Mouse (Mus musculus) retina, adult 2 months (tissue): ENCODE measurements at regions not wholly inside any gene's neighbourhood (a gene's known extent, or its start where the extent isn't known, plus 50 kb on each side); places are given as distances from the start of the nearest gene placed in this dataset.

Experiments used
- DNase-seq: peaks from one replicate; pipeline ENCODE4 v3.0.0-alpha.2; 2012; ENCODE audit warnings: low read depth, low spot score

DNA sequence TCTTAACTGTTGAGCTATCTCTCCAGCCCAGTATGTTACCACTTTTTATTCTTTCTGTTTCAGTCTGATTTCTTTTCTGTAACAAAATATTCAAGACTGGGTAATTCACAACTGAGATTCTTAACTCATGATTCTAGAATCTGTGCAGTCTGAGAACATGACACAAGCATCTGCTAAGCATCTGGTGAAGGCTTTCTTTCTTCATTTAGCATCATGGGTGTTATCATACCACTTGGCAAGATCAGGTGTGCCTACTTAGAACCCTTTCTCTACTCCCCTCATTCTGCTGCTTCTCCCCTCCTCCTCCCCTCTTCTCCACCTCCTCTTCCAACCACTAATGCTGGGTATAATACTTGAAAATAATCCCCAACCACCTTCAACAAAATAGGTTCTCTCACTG, 62.1 kb upstream of the Pfn2 start:
- DNase-seq, result no peak

DNA sequence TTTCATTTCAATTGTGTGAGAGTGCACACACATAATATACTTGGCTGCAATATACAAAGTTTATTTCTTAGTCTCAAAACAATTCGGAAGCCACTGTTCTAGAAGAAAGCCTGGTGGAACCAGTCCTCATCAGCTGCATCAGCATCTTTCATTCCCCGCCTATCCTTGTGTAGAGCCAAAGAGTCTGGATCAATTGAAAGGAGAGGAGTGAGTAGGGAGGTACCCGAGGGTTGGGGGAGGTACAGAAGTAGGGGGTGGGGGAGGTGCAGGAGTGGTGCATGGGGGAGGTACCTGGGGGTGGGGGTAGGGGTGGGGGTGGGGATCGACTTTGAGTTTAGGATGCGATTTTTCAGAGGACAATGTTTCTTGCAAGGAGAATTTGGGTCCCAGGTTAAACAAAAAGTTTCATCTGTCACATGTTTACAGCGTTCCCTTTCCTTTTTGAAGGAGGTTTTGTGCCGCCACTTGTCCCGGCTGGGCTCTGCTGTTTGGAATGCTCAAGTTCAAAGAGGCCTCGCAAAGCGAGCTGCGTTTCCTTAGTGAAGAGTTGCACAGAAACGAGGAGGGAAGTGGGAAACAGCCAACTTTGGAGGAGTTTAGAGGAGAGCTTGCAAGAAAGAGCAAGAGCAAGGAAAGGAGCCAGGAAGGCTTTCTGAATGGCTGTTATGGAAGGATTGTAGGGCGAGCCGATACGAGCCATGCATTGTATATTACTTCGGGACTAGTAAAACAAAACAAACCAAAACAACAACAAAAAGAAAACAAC, 64.1 kb upstream of the Pfn2 start:
- DNase-seq, result no peak

DNA sequence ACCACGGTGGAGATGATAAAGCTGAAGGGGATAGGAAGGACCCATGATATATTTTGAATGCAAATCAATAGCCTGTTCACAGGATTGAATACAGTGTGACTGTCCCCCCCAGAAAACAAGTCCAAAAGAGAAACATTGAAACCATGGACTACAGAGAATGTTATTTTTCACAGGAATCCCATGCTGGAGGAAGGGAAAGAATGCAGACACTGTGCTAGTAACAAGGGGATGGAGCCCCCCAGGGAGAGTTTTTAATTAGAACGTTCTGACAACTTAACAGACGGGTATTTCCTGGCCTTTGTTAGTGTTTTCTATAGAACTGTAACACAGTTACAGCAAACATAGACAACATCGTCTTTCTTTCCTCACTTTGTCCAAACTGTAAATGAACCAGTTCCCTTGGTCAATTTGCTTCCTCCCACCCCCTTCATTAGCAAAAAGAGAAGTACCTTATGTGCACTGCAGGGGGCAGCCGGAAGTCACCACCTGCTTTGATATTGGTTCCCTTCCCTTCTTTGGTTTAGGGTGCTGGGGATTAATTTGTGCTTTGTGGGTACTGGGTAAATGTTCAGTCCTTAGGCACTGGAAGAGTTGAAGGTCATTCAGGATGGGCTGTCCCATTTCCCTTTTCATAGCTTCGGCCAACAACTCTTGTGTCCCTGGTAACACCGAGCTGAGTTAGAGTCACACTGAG, 64.9 kb upstream of the Pfn2 start:
- no peak for DNase-seq

DNA sequence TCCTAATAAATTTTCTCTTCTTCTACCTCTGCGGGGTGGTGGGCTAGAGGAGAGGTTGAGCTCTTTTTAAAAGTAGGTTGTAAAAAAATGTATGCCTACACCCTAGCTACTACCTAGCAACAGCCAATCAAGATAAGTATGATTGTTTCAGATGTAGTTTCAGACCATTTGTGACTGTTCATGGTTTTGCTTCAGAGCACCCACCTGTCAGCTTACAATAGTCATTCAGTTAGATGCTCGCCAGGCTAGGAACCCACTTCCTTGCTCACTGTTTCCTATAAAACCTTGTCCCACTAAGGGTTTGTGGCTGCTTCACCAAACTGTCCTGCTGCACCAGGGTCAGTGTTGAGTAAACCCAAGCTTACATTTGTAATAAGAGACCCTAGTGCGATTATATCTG, 66.8 kb upstream of the Pfn2 start:
- no peak for DNase-seq

DNA sequence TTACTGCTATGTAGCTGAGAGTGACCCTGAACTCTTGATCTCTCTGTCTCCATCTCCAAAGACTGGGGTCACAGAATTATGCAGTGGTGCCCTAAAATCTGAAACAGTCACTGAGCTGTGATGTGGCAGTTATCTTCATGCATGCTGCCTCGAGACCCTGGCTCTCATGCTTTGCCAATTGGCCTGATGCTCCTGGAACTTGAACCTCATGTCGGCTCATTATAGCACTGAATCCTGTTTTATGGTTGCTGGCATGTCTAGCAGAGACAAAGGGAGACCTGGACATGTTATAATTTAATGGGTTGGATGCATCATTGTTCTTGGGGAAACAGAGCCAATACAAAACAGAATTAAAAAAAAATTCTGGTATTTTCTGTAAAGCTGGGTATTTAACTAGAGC, 71.0 kb upstream of the Pfn2 start:
- no peak for DNase-seq

DNA sequence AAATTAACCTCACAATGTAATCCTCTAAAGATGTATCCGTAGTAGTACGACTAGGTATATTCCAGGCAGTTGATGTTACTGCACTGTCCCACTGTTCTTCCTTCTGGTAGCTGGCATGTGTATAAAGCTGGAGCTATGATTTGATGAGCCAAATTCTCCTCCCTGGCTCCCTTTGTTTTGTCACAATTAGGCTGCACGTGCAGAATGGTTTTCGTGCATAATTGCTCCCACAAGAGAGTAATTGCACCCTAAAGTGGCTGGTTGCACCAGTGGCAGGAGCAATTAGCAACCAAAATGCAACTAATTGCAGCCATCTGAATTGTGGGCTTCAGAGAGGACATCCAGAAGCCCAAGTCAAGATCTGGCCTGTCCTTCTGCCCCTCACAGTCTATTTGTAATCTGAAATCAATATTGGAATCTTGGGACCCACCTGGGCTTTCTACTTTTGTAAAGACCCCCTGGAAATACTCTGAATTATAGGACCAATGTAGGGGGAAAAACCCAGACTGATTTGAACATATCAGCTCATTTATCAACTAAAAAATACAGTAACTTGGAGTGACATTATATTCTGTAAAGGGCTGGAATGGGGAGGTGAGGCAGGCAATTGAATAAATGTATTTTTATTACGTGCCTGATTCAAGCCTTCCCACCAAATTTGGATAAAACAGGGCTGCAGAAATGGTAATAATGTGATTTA, 71.7 kb upstream of the Pfn2 start:
- no peak for DNase-seq

DNA sequence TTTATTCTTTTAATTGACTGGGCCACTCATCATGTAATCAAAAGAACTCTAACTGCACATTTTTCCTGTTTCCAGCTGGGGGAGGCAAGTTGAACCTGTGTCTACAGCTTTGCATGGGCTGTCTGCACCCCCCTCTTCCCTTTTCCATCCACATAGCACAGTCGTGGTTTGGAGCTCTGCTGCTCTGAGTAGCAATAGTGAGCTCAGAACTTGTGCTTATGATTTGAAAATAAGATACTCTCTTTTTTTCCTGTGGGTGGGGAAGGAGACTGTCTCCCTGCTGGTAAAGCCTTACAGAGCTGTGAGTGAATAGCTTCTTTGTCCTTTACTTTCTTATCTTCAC, 72.2 kb upstream of the Pfn2 start:
- no peak for DNase-seq

DNA sequence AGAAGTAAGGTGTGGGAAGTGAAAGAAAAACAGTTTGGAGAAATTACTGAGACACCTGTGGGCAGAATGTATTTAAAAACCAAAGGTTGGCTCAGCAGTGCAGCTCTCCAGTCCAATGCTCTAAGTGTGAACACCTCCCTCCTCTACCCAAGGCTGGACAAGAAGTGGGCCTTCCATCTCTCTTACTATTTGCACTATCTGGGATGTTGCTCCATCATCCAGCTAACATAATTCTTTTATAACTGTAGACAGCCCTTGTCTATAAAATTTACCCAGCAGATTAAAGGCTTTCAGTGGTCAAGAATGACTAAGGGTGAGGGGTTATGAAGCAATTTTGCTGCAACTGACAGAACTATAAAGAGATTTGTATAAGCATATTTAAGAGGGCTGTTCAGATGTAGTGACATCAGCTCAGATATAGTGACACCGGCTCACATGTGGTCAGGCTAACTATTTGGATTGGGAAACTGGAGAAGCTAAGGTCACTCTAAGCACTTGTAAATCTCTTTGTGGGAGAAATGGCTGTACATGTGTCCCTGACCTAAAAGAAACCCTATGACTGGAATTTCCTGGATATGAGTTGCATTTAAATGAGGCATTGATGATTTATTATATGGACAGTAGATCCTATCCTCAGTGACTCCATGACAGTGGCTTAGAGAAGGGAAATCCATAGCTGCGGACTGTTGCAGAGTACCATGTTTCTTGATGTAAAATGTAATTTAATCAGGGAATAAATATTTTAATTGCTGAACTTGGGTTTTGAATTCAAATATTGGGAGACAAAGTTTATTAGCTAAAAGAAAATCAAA, 73.4 kb upstream of the Pfn2 start:
- DNase-seq, result no peak

DNA sequence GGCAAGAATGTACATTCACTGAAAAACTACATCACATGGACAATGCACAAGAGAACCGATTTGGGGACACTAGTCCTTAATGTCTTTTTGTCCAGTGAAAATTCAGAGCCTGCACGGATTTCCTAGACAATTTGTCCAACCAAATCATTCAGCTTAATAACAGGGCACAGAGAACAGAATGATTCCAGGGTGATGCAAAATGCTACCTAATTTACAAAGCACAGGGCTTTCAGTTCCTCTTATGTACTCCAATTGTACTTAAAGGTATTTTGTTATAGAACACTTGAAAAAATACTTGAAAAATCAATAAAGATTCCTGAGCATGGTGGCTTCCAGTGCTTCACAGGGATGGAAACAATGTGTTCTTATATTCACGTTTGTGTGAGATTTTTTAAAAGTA, 75.2 kb upstream of the Pfn2 start:
- DNase-seq, result no peak

DNA sequence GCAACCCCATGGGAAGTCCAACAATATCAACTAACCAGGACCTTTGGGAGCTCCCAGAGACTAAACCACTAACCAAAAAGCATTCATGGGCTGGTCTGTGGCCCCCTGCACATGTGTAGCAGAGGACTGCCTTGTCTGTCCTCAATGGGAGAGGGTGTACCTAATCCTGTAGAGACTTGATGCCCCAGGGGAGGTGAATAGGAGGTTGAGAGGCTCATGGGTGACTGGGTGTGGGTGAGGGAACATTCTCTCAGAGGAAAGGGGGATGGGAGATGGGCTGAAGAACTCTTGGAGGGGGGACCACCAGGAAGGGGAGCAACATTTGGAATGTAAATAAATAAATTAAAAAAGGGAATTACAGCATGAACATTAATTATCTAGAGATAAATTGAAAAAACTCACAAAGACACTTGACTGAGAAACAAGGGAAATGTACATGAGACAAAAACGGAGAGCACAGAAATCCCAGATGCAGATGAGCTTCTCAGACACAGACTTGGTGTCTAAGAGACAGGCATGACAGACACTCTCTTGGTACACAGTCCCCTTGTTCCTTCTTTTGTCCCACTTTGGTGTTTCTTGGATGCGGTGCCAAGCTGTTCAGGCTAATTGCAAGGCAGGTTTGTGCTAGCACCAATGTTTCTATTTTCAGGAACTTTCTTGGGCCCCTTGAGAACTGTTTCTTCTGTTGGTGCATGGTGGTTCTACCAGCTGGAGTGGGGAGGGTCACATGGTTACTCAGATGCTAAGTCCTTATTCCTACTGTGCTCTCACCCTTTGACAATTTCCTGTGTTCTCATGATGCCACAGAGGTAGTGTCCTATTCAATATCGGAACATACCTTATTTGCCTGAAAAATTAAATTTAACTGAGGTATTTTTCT, 85.0 kb upstream of the Pfn2 start:
- DNase-seq, result no peak

DNA sequence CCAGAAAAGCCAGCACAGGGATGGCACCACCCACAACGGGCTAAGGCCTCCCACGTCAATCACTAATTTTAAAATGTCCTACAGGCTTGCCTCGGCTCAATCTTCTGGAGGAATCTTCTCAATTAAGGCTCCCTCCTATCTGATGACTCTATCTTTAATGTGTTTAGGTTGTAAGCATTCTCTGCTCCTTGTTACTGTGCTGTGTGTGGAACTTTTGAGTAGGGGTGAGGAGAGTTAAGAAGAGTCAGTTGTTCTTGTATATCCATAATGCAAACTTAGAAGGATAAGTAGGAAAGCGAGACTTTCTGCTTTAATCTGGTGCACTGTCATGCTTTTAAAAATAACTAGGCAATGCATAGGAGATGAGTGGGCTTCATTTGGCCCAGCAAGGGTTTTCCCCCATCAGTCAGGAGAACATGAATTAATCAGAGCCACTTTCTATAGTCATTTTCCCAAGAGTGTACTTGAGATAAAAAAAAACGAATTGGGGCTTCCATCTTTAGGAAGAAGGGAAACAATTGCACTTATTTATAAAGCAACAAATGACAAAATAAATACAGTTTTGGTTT, 87.2 kb upstream of the Pfn2 start:
- DNase-seq, result no peak

DNA sequence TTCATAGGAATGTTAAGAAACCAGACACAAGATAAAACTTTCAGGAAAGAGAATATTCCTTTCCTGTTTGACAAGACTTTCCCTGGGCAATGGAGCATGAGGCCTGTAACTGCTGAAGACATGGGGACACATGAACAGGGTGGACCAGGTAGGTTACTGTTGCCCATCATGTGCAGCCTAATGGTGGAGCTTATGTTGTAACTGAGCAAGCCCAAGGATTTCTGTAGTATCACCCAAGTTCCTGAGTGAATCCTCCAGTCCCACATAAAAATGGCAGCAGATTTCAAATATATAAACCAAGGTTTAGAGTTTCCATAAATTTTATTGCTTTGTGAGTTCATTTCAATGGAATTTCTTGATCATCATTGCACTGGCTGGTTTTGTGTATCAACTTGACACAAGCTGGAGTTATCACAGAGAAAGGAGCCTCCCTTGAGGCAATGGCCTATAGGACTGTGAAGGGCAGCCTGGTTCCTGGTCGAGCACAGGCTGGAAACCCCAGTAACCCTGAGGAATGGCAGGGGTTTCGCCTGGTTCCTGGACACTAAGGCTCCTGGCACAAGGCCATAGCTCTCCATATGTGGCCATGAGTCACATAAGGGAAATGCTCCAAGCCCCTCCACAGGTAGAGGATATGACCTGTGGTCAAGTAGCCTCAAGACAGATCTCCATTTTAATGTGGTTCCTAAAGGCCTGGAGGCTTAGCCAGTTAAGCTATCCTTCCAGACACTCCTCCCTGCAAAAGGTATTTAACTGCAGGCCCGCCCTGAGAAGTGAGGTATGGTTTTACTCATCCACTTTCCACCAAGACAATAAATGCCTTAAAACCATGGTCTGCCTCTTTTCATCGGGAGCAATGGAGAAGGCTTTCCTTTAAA, 92.9 kb upstream of the Pfn2 start:
- DNase-seq, result no peak

DNA sequence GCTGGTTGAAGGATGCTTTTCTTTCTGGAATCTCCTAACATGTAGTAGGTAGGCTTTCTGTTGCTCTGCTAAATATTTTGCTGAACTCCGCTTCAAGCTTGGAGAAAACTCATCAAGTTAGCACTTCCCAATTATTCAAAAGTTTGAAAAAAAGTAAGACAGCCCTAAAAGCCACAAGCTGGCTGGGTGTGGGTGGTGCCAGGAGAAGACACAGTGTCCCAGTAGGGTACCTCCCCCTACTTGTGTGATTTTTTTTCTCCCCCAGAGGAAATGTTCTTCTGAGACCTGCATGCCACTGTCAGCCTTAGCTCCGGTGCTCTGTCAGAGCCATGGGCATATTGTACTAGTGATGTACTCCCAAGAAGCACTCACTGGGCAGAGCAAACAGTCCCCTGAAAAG, 96.8 kb upstream of the Pfn2 start:
- DNase-seq, result no peak

DNA sequence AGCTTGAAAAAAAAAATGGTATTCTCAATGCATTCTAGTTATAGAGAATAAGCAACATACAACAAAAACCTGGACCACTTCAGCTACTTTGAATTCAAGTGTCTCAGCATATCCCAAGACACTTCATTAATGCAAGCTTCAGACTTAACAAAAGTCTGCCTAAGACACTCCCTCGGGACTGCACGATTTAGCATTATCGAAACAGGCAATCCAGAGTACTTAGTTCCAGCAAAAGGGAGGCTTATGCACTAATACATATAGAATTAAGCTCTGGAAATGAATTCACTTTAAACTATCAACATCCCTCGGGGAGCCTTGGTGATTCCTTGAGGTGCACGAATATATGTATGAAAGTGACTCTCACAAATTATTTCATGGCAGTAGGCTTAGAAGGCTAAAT, 97.9 kb upstream of the Pfn2 start:
- no peak for DNase-seq

DNA sequence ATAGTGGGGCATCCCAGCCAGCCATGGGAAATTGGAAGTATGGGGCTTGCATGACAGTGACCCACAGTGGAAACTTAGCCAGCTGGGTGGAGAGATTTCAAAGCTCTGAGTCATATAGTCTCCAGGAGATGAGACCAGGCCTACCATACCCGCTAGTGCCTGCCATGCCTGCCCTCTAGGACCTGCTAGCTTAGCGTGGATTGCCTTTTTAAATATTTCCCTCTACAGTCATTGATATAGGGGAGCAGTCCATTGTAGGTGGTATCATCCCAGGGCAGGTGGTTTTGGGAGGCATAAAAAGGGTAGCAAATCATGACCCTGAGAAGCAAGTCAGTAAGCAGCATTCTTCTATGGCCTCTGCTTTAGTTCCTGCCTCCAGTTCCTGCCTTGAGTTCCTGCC, 99.5 kb upstream of the Pfn2 start:
- DNase-seq, result no peak

DNA sequence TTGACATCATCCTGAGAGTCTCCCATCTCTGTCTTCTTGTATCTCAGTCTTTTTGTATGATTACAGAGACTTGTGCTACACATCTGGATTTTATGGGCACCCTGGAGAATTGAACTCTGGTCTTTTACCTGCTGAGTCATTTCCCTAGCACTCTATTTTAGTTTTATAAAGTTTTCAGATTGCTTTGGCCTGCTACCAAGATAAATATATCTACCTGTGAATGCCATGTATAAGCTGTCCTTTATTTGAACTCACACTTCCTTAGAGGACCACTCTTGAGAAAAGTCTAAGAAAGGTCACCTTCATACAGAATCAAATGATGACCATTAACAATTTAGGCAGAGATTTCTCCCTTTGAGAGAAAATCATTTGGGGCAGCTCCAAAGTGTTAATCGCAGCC, 100.8 kb upstream of the Pfn2 start:
- DNase-seq, result no peak

DNA sequence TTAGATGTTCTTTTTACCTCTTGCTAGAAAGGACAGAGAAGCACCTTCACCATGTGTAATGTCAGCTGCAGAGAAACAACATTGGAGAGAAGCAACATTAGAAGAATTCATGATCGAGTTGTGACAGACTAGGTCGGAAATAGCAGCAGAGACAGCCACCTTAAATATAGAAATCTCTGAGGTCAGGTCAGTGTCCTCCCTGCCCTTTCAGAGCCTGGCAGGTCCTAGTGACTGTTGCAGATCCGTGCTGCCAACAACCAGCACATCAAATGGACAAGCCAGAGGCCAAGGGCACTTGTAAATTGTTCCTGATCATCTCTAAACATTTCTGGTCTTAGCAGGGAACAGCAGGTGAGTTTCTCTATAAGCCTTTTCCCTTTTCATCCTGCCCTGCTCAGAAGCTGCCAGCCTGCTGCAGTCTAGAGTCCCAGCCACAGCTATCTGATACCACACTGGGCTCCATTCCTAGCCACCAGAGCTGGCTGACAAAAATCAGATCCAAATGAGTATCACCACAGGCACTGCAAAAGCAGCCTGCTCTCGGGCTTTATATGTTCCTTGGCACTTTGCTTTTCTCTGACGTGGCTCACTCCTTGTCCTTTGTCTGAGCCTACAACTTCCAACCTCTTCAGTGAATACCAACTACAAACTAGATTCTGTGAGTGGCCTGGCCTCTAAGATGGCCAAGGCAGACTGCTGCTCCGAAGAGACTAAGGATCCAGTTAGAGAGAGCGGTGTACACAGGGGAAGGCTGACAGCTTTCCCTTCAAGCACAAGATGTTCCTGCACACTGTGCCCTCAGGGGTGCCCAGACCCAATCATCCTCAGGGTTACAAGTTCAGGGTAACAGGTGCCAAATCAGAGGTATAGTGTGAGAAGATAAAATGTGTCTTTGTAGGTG, 102.8 kb upstream of the Pfn2 start:
- no peak for DNase-seq

DNA sequence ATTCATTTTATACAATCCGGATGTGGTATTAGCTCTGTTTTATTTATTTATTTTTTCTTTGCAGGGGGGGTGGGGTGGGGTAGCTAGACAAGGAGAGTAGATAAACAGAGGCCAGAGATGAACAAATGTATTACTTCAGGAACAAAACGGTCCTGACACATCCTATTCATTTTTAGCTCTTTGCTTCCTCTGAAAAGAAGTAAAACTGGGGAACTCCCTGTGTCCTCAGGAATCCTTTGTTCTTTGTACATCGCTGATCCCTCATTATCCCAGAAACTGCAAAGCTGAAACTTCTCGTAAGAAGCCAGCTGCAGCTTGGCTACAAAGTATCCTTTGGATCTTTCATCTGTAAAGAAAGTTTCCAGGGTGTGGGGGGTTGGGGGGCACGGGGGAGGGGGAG, 103.6 kb upstream of the Pfn2 start:
- DNase-seq, result no peak

DNA sequence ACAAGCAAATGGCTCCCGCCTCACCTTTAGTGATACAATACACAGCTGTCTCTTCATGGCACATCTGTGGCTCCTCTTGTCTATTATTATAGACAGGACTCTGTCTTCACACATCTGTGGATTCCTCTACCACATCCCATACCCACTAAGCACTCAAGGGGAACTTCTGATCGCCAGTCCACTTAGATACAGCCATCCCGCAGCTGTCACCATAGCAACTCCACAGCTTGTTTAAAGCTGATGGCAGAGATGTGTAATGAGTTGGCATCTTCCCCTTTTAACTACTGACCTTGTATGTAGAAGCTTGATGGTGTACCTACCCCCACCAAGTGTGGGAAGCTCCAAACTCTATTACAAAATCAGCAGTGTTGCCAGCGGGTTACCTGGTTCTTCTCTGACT, 109.5 kb upstream of the Pfn2 start:
- DNase-seq, result no peak
